Mouse (Mus musculus) neural tube, embryonic 10.5 days (tissue): ENCODE measurements at regions not wholly inside any gene's neighbourhood (a gene's known extent, or its start where the extent isn't known, plus 50 kb on each side); places are given as distances from the start of the nearest gene placed in this dataset.
A peak's percentile ranks its signal among the peaks of the same experiment; 100 is the strongest.

ENCODE experiments used
- DNase-seq: peaks from one replicate; pipeline ENCODE4 v3.0.0-alpha.2; 2017; ENCODE audit warnings: low spot score; ENCODE audit errors: extremely low spot score

DNA sequence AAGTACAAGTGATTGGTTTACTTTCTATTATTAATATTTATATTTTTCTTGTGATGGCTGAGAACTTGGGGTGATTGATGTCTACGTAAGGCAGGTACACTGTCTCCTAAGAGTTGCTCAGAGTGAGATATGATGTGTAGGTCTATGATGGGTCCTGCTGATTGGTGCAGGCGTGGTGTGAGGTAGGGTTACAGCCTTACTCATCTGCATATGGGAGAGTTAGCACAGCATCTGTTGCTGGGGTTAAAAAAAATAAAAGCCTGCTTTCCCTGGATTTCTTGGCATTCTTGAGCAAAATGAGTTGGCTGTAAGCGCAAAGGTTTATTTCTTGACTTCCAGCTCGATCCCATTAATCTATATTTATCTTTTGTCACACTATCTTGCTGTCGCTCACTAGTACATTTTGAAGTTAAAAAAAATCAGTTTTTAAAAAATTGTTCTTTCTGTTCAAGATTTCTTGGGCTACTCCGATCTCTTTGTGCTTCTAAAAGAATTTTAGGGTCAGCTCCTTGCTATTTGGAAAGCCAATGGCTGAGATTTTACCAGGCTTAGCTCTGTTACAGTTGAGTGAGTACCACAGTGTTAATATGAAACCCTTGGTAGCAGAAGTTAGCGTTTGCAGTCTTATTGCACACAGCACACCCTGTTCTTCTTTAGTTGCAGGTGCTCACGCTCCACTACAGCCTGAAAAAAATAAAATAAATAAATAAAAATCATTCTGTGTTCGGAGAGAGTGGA is 482.0 kb downstream of the Plekhb2 start:
- DNase-seq, result no peak

- no peak for DNase-seq
Observed at GRCm38 (mm10) chr1:35332340-35332684, 482.5 kb downstream of the Plekhb2 start.

GRCm38 (mm10) chr1:35337647-35338046 is 487.9 kb downstream of the Plekhb2 start:
- DNase-seq, result no peak

DNA sequence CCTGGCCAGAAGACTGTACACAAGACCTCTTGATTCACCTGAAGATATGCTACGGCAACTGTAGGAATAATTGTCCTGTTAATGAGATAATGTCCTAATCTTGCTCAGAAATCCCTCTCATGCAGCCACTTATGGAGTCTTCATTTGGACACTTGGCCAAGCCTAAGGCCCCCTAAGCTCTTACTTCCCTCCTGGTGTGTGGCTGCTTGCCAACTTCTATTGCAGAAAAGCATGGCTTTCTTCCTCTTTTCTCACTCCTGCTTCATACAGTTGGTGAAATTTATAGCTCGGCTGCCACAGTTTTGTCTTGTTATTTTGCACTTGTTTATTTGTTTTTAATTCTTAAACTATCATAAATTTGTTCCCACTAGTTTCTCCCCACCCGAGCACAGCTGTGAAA is 488.4 kb downstream of the Plekhb2 start:
- no peak for DNase-seq

- no peak for DNase-seq
Observed at GRCm38 (mm10) chr1:35344539-35344938, 494.8 kb downstream of the Plekhb2 start.

DNA sequence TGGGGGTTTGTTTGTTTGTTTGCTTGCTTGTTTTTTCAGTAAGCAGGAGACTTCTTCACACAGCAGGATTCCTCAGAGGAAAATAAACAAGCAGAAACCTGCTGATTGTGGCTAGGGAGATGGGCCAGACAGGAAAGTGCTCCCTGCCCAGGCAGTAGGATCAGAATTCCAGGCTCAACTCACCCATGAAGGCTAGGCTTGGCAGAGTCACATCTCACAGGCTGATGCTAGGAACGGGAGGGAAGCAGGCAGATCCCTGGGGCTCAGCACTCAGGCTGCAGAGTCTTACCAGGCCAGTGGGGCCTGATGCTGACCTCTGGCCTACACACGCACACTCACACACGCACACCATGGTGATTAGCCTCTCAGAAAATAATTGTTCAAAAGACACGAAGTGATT is 498.5 kb downstream of the Plekhb2 start:
- no peak for DNase-seq

DNA sequence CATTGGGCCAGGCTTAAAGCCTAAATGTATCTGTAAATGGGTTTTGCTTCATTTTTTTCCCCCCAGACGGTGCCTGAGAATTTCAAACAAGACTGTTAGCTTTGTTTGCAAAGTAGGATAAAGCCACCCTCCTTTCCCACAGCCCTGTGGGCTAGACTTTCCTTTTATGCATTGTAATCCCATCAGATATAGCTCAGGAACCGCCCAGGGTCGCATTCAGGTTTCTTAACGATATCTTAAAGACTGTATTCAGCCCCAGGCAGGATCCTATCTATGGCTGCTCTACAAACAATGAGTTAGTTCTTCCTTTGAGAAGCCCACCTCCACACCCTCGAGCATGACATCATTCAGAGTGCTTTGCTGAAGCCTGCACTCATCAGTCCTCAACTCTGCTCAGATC is 509.2 kb downstream of the Plekhb2 start:
- DNase-seq, result no peak

GRCm38 (mm10) chr1:35361465-35361864 is 511.7 kb downstream of the Plekhb2 start:
- DNase-seq, result no peak

GRCm38 (mm10) chr1:35362836-35363235 is 513.1 kb downstream of the Plekhb2 start:
- no peak for DNase-seq

DNA sequence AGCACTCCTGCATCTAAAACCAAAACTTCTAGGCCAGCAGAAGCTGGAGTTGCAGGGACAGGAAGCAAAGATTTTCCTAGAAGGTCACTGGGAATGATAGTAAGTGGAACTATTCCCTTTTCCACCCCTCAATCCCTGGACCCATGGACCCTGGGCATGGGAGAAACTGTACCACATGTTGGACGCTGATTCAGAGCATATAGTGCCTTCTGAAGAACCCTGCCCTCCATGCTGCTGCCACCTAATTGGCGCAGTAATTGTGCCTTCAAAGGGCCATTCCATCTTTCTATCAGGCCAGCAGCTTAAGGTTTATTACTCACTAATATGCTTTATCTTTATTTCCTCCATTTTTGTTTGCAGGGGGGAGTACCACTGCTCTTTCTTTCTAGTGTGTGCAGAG is 516.8 kb downstream of the Plekhb2 start:
- DNase-seq, result no peak

GRCm38 (mm10) chr1:35372751-35373150 is 523.0 kb downstream of the Plekhb2 start:
- DNase-seq, result no peak

- no peak for DNase-seq
Observed at GRCm38 (mm10) chr1:35380633-35381385, 531.0 kb downstream of the Plekhb2 start.

DNA sequence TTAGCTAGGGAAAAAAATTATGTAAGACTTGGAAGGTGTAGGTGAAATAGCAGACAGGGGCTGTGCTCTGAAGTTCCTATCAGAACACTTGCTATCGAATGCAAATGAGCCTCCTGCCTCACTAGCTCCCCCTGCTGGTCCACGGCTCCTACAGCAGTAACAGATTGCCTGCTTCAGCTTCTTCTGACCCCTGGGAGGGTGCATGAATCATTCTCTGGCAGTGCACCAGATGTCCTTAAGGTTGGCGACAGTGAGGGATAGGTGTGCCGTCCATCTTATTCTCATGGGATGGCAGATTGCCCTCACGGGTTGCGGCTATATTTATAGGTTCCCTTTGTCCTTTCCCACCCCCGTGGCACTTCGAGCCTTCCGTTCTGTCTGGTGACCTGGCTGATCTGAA is 535.7 kb downstream of the Plekhb2 start:
- DNase-seq, result peak; percentile 84

- DNase-seq, result peak; percentile 56
Observed at GRCm38 (mm10) chr1:35388181-35388580, 538.4 kb downstream of the Plekhb2 start.

DNA sequence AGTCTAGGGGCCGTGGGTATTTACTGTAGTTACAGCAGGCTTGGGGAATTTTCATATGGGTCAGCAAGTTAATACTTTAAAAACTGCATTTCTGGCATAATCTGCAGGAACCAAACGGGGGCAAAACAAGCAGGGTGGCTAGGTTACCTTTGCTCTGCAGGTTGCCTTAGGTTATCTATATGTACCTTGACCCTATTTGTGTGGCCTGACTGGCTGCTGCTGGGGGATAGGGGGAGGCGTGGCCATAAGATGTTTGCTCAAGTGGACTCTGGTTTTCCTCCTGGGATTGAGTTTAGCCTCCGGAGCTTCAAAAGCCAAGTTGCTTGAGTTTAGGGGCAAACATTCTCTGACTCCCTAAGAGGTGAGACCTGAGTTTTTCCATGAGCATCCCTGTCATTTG is 540.6 kb downstream of the Plekhb2 start:
- DNase-seq, result no peak

GRCm38 (mm10) chr1:35390858-35391586 is 541.2 kb downstream of the Plekhb2 start:
- no peak for DNase-seq

- DNase-seq, result no peak
Observed at GRCm38 (mm10) chr1:35393550-35394118, 543.9 kb downstream of the Plekhb2 start.

GRCm38 (mm10) chr1:35400674-35401359 is 551.0 kb downstream of the Plekhb2 start:
- DNase-seq, result no peak

- no peak for DNase-seq
Observed at GRCm38 (mm10) chr1:35402995-35403394, 553.2 kb downstream of the Plekhb2 start.

GRCm38 (mm10) chr1:35405418-35405817 is 555.6 kb downstream of the Plekhb2 start:
- no peak for DNase-seq

- DNase-seq, result no peak
Observed at GRCm38 (mm10) chr1:35415646-35416045, 565.9 kb downstream of the Plekhb2 start.
